Mouse (Mus musculus) frontal cortex, adult (tissue): ENCODE data around the gene 4932415D10Rik.
A peak's percentile ranks its signal among the peaks of the same experiment; 100 is the strongest.

ENCODE experiments used
- ATAC-seq: cut with Nextera tagmentation; 2 replicates; pipeline ENCODE4 v1.9.2; 2017; ENCODE audit warnings: mild to moderate bottlenecking, moderate library complexity, mixed read lengths; ENCODE audit not compliant: low TSS enrichment

Gene 4932415D10Rik

GRCm38 (mm10) chr10:82316482-82316881, at the start of gene 4932415D10Rik:
4932415D10Rik (minus strand) TSS chr10:82316582.
- no peak for ATAC-seq

- ATAC-seq: no peak
Measured at GRCm38 (mm10) chr10:82361911-82362310, 45.5 kb upstream of the 4932415D10Rik start.

- ATAC-seq: no peak
Measured at GRCm38 (mm10) chr10:82355401-82355800, 39.0 kb upstream of the 4932415D10Rik start.

GRCm38 (mm10) chr10:82354083-82355010, 38.0 kb upstream of the 4932415D10Rik start, which contains the start of gene Gm4924:
Gm4924 (plus strand) TSS chr10:82354255.
- ATAC-seq: peak; percentile 100

- no peak for ATAC-seq
Measured at GRCm38 (mm10) chr10:82329826-82330225, 13.4 kb upstream of the 4932415D10Rik start.

- ATAC-seq: no peak
Measured at GRCm38 (mm10) chr10:82320134-82320533, 3.8 kb upstream of the 4932415D10Rik start.

GRCm38 (mm10) chr10:82296440-82296839, 19.9 kb downstream of the 4932415D10Rik start:
- no peak for ATAC-seq

- ATAC-seq: no peak
Measured at GRCm38 (mm10) chr10:82257331-82257730, 59.1 kb downstream of the 4932415D10Rik start.

- no peak for ATAC-seq
Measured at GRCm38 (mm10) chr10:82245021-82245420, 71.4 kb downstream of the 4932415D10Rik start.

GRCm38 (mm10) chr10:82241401-82241788, 75.0 kb downstream of the 4932415D10Rik start:
- ATAC-seq: no peak; the same call in 1 of the 2 replicates

- peak; percentile 100 for ATAC-seq
Measured at GRCm38 (mm10) chr10:82240742-82241400, 75.5 kb downstream of the 4932415D10Rik start, which contains the start of gene Zfp938. Zfp938 (minus strand) TSS chr10:82241280.
